Comparison of ENCODE assay signal across 11 mouse cellular contexts in the genomic region with DNA sequence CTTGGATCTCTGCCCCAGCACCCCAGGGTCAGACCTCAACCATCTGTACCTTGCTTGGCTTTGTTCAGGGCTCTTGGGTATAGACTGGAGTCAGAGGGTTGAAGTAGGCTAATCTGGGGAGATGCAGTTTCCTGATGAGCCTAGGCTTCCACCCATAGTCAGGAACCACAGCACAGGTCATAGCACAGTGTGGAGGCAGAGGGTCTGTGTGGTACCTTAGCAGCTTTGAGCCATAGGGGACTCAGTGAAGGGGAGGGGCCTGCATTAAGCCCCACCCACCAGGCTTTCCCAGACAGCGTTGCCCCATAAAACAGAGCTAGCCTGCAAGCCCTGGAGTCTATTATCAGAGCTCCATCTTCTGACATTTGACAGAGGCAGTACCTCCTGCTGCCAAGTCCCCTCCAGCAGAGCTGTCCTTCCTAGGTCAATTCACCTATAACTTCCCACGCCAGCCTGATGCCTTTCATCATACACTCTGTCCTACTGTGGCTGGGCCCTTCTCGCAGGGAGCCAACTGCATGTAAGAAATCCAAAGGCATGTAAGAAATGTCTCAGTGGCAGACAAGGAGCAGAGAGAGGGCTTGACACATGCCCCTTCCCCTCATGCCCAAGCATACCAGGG. TPM values are rescaled to one million over a fixed set of nuclear protein-coding genes. Genes with fewer than 3 reads are reported as not detected.
DNase-seq lines count a peak whose midpoint lies in the region; ATAC-seq lines count a peak whose summit lies in the region.
"Had no signal": no experiment of that assay in that cellular context is flagged by ENCODE, and none has a peak within 500 bp of the region (broad histone marks: within the 10 kb centered on the region; RNA-seq: fewer than 3 reads in every experiment).

No protein-coding gene starts in this region.

- no peaks in the 10 kb centered on the region for H3K9me3 ChIP-seq in limb, embryonic 15.5 days

- H3K27ac ChIP-seq in limb, embryonic 15.5 days, result peak overlapping the region; percentile 43

- no peaks in the 10 kb centered on the region for H3K36me3 ChIP-seq in limb, embryonic 15.5 days

- H3K4me3 ChIP-seq in limb, embryonic 15.5 days, result no peak overlapping the region

- no peak for ATAC-seq in limb, embryonic 15.5 days (ENCODE audit: insufficient number of reproducible peaks, low FRiP score, low TSS enrichment, low read depth)
- ATAC-seq in monocyte, adult 5-6 weeks (replicated peaks; ENCODE audit: insufficient number of reproducible peaks, low FRiP score, low TSS enrichment, poor library complexity, severe bottlenecking), result no peak

- peak; percentile 25 for DNase-seq in thymus, postnatal 4 days
- no peak for DNase-seq in thymus, postnatal 25 days
- DNase-seq in gonadal fat pad, adult 2 months (ENCODE audit: low read depth), result peak; percentile 56
- no peak for DNase-seq in gastrocnemius, postnatal 4 days (ENCODE audit: low spot score in 2 of 2)
- DNase-seq in kidney, postnatal 4 days, result no peak
- no peak for DNase-seq in urinary bladder, postnatal 25 days (ENCODE audit: low spot score)
- DNase-seq: heart, adult 11 months; lung, embryonic 14.5 days; thymus, postnatal 36 days had no signal

- no peaks in the 10 kb centered on the region for H3K27me3 ChIP-seq in limb, embryonic 15.5 days

- 38% methylated on average over 3 of the region's 3 CpGs for WGBS in limb, embryonic 15.5 days

- no peak overlapping the region for H3K4me2 ChIP-seq in limb, embryonic 15.5 days
- H3K4me2 ChIP-seq: lung, embryonic 14.5 days had no signal

- H3K9ac ChIP-seq in limb, embryonic 15.5 days, result no peak overlapping the region
- H3K9ac ChIP-seq: lung, embryonic 14.5 days had no signal

- H3K4me1 ChIP-seq in limb, embryonic 15.5 days, result peaks cover 23% of the 10 kb centered on the region

RNA-seq across cellular contexts. Expression of a gene that starts 54.5 kb away (rescaled TPM):
- polyA plus RNA-seq in gonadal fat pad, adult 2 months (2012; rRNA removed), result 84.5 and 101 TPM in 2 replicates
- polyA plus RNA-seq in limb, embryonic 15.5 days (2015; fragmentation: Nextera tagmentation; extraction: Ambion mirVana), result 0.47 and 0.50 TPM in 2 replicates
- total RNA-seq in gastrocnemius, postnatal 4 days (2021), result 1 to 10 TPM; 4.6 to 8.3 TPM
- total RNA-seq in monocyte, adult 5-6 weeks (2017), result not detected in 3 replicates
- polyA plus RNA-seq: lung, embryonic 14.5 days had no signal

Comparison
In these comparisons a context has a peak if more than half of its experiments do, and no peak if none do; other contexts are left out.
1. DNase-seq: peak in thymus, postnatal 4 days (single experiment) and gonadal fat pad, adult 2 months (single experiment); none in thymus, postnatal 25 days (single experiment), gastrocnemius, postnatal 4 days (0 of 2), kidney, postnatal 4 days (0 of 2) and urinary bladder, postnatal 25 days (single experiment).